ENCODE assay signal across 8 mouse cellular contexts in genomic region chr10:56893210-56893705, GRCm38 (mm10).
DNase-seq lines count a peak whose midpoint lies in the region; ATAC-seq and TF ChIP-seq lines count a peak whose summit lies in the region.

No protein-coding gene starts in this region.

- no peak overlapping the region for H3K4me3 ChIP-seq in cortical plate, adult 2 months (ENCODE audit: insufficient read depth, low read length)
- H3K4me3 ChIP-seq in embryonic facial prominence, embryonic 11.5 days (ENCODE audit: low read depth, low read length) = no peak overlapping the region
- H3K4me3 ChIP-seq in hindbrain, embryonic 13.5 days = no peak overlapping the region
- H3K4me3 ChIP-seq in limb, embryonic 14.5 days (replicated peaks; ENCODE audit: low read length) = no peak overlapping the region

- no peaks in the 10 kb centered on the region for H3K4me1 ChIP-seq in cortical plate, adult 2 months (ENCODE audit: control insufficient read depth, insufficient read depth, low read length)
- H3K4me1 ChIP-seq in embryonic facial prominence, embryonic 11.5 days (ENCODE audit: control insufficient read depth, insufficient read depth, low read length) = no peaks in the 10 kb centered on the region
- peaks cover 8% of the 10 kb centered on the region; the same call in 1 of the 2 replicates for H3K4me1 ChIP-seq in hindbrain, embryonic 13.5 days (replicated peaks)
- peaks cover 15% of the 10 kb centered on the region for H3K4me1 ChIP-seq in limb, embryonic 14.5 days (ENCODE audit: control insufficient read depth, insufficient read depth, low read length)

- H3K27ac ChIP-seq in cortical plate, adult 2 months (ENCODE audit: insufficient read depth, low read length) = peak overlapping the region; percentile 80; the same call in 1 of the 2 replicates
- no peak overlapping the region for H3K27ac ChIP-seq in embryonic facial prominence, embryonic 11.5 days (replicated peaks; ENCODE audit: low read depth, low read length)
- no peak overlapping the region for H3K27ac ChIP-seq in hindbrain, embryonic 13.5 days
- peak overlapping the region; percentile 63 for H3K27ac ChIP-seq in limb, embryonic 14.5 days (replicated peaks; ENCODE audit: low read depth, low read length)

- H3K27me3 ChIP-seq in embryonic facial prominence, embryonic 11.5 days (ENCODE audit: control insufficient read depth, insufficient read depth, low read length) = no peaks in the 10 kb centered on the region
- no peaks in the 10 kb centered on the region for H3K27me3 ChIP-seq in hindbrain, embryonic 13.5 days
- no peaks in the 10 kb centered on the region for H3K27me3 ChIP-seq in limb, embryonic 14.5 days (ENCODE audit: control insufficient read depth, insufficient read depth, low read length)

- no peak overlapping the region for H3K4me2 ChIP-seq in embryonic facial prominence, embryonic 11.5 days (ENCODE audit: low read depth, low read length)
- no peak overlapping the region for H3K4me2 ChIP-seq in hindbrain, embryonic 13.5 days
- H3K4me2 ChIP-seq in limb, embryonic 14.5 days (replicated peaks; ENCODE audit: low read depth, low read length, severe bottlenecking) = peak overlapping the region; percentile 8; the same call in 1 of the 2 replicates

- H3K36me3 ChIP-seq in embryonic facial prominence, embryonic 11.5 days (replicated peaks; ENCODE audit: control insufficient read depth, insufficient read depth, low read depth, low read length) = no peaks in the 10 kb centered on the region
- no peaks in the 10 kb centered on the region for H3K36me3 ChIP-seq in hindbrain, embryonic 13.5 days
- H3K36me3 ChIP-seq in limb, embryonic 14.5 days (ENCODE audit: control insufficient read depth, insufficient read depth, low read length) = no peaks in the 10 kb centered on the region

- 24% methylated on average over 8 of the region's 8 CpGs for WGBS in embryonic facial prominence, embryonic 11.5 days
- 7% methylated on average over 8 of the region's 8 CpGs for WGBS in hindbrain, embryonic 13.5 days
- 38% methylated on average over 8 of the region's 8 CpGs for WGBS in limb, embryonic 14.5 days

- H3K9me3 ChIP-seq in embryonic facial prominence, embryonic 11.5 days (replicated peaks; ENCODE audit: control insufficient read depth, low read length) = no peaks in the 10 kb centered on the region
- no peaks in the 10 kb centered on the region for H3K9me3 ChIP-seq in hindbrain, embryonic 13.5 days
- H3K9me3 ChIP-seq in limb, embryonic 14.5 days (ENCODE audit: control insufficient read depth, low read length) = no peaks in the 10 kb centered on the region

- no peak for TF ChIP-seq CTCF in cortical plate, adult 2 months (IDR thresholded peaks at IDR 0.05; ENCODE audit: extremely low read depth, insufficient read depth, low read length)

- no peak overlapping the region for H3K9ac ChIP-seq in embryonic facial prominence, embryonic 11.5 days (replicated peaks; ENCODE audit: low read length)
- H3K9ac ChIP-seq in hindbrain, embryonic 13.5 days = no peak overlapping the region
- H3K9ac ChIP-seq in limb, embryonic 14.5 days (ENCODE audit: low read depth, low read length, severe bottlenecking) = 0 out of 2 replicates have a peak overlapping the region, but pooled peaks have one; percentile 2

- peak; percentile 30 for DNase-seq in embryonic facial prominence, embryonic 11.5 days (ENCODE audit: low spot score)
- peak; percentile 74 for DNase-seq in limb, embryonic 14.5 days (ENCODE audit: low spot score)
- DNase-seq in spleen, adult 18-20 months = no peak
- no peak for DNase-seq in lung, adult 18-20 months
- DNase-seq in natural killer cell, adult 2 months (ENCODE audit: low spot score in 2 of 2) = no peak

- ATAC-seq in embryonic facial prominence, embryonic 11.5 days (replicated peaks; ENCODE audit: insufficient number of reproducible peaks, low FRiP score, low TSS enrichment, low read depth) = no peak
- ATAC-seq in hindbrain, embryonic 13.5 days (ENCODE audit: low FRiP score) = peak; percentile 83
- peak; percentile 96 for ATAC-seq in limb, embryonic 14.5 days (ENCODE audit: low FRiP score, low read depth)
- ATAC-seq in erythroblast, adult 5-6 weeks (replicated peaks; ENCODE audit: low FRiP score, poor library complexity, severe bottlenecking) = no peak

- TF ChIP-seq POLR2A in cortical plate, adult 2 months (IDR thresholded peaks at IDR 0.05; ENCODE audit: extremely low read depth, insufficient read depth, low read length) = no peak
- TF ChIP-seq POLR2A in limb, embryonic 14.5 days (IDR thresholded peaks at IDR 0.05; ENCODE audit: borderline replicate concordance, extremely low read depth, insufficient read depth, insufficient read length) = no peak

Comparison
In these comparisons a context has a peak if more than half of its experiments do, and no peak if none do; other contexts are left out.
1. H3K27ac ChIP-seq: peak in cortical plate, adult 2 months (single experiment) and limb, embryonic 14.5 days (single experiment); none in embryonic facial prominence, embryonic 11.5 days (single experiment) and hindbrain, embryonic 13.5 days (single experiment).
2. ATAC-seq: peak in hindbrain, embryonic 13.5 days (single experiment) and limb, embryonic 14.5 days (single experiment); none in embryonic facial prominence, embryonic 11.5 days (single experiment) and erythroblast, adult 5-6 weeks (single experiment).
3. DNase-seq: peak in embryonic facial prominence, embryonic 11.5 days (single experiment) and limb, embryonic 14.5 days (single experiment); none in spleen, adult 18-20 months (0 of 2), lung, adult 18-20 months (0 of 2) and natural killer cell, adult 2 months (0 of 2).